Mouse (Mus musculus) naive thymus-derived CD4-positive, alpha-beta T cell, adult 2 months (primary cell): ENCODE data around the gene Myo18b.

Source experiments
- DNase-seq: peaks from one replicate; pipeline ENCODE4 v3.0.0-alpha.2; 2011; ENCODE audit warnings: low read depth

The Myo18b gene

GRCm38 (mm10) chr5:112895674-112896654 lies at the start of gene Myo18b:
Gene Myo18b, minus strand, starts transcription at chr5:112896362.
- no peak for DNase-seq

DNA sequence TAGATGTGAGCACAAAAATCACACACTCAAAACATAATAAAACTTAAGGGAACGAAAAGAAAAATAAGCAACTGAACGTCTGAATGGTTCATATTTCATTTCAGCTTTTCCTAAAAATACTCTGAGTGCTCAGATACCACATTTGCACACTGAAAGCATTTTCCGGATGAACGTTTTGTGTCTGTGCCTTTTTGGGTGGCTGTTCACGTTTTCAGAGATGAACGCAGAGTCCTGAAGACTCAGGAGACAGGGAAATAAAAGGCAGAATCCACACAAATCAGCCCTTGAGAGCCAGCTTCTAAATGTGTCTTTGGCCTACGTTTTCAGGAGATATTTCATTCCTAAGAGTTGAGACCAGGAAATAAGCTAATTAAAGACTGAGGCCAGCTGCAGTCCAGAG lies 49.8 kb upstream of the Myo18b start:
- no peak for DNase-seq

DNA sequence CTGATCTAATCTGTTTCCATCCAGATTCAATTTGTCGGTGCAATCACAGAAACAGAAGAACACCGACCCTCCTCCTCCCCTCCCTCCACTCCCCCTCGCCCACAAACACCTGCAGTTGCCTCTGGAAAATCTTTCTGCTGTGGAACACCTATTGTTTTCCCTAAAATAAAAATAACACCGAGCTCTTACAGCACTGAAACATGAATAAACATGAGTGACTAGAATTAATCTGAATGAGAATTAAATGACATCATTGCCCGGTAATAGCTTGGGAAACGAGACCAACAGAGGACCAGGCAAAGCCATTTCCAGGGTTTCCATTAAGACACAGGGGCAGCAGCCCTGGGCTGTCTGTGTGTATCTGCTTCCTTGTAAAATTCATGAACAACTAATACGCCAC lies 46.1 kb upstream of the Myo18b start:
- no peak for DNase-seq

- DNase-seq = no peak
Measured at GRCm38 (mm10) chr5:112941001-112941400, 44.8 kb upstream of the Myo18b start.

- no peak for DNase-seq
Measured at GRCm38 (mm10) chr5:112936632-112937031, 40.5 kb upstream of the Myo18b start.

DNA sequence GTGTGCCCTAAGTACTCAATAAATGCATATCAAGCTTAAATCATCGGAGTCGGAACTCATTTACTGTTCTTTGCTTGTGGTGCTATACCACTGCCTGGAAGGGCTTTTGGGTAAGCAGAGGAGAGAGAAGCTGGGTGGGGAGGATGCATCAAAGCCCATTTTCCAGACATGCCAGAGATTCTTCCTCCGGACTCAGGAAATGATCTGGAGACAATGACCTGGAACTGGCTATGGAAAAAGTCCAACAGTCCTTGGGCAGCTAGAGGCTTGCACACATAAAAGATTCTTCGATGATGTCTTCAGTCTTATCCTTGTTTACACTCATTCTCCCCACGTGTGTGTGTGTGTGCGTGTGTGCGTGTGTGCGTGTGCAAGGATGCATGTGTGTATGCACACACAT lies 39.3 kb upstream of the Myo18b start:
- no peak for DNase-seq

DNA sequence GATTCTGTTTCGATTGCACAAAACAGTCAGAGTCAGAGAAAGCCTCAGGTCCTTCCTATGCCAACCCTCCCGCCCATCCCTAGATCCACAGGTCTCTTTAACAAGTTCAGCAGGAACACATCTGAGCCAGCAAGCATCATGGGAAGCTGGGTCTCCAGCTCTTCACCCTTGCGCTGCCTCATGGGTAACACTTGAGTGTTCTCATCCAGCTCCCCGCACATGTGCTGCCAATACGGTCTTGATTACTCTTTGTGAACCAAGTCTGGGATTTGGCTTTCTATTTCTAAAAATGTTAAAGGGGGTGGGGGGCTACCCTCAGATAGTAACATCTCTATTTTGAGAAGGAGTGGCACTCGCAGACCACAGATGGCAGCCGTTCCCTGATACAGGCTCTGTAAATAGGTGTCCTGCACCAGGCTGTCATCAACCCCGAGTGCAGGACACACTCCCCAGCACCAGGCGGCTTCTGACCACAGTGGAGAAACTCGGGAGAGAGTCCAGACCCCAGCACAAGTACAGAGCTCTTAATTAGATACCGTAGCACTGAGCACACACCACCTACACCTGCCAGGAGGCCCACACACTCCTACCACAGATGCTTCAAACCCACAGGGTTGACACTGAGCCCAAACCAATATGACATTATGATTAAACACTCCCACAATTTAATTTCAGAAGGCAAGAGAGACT lies 36.9 kb upstream of the Myo18b start:
- no peak for DNase-seq

DNA sequence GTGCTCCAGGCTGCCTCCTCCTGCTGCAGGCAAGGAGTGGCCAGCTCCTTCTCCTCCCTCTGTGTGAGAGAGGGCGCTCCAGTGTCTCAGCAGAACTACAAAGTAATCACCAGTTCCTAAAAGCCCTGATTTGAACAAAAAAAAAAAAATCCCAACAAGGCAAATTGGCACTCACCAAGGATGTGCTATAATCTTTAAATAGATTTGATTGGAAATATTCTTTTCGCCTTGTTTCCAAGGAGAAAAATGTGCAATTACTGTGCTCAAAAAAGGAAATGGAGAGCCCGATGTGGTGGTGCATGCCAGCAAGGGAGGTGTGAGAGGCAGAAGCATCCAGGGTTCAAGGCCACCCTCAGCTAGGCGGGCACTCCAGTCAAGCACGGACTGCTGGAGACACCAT lies 35.7 kb upstream of the Myo18b start:
- no peak for DNase-seq

- DNase-seq = no peak
Measured at GRCm38 (mm10) chr5:112928201-112928881, 32.2 kb upstream of the Myo18b start.

- no peak for DNase-seq
Measured at GRCm38 (mm10) chr5:112925422-112925821, 29.3 kb upstream of the Myo18b start.

- no peak for DNase-seq
Measured at GRCm38 (mm10) chr5:112924806-112925205, 28.6 kb upstream of the Myo18b start.

- DNase-seq = no peak
Measured at GRCm38 (mm10) chr5:112923841-112924240, 27.7 kb upstream of the Myo18b start.

GRCm38 (mm10) chr5:112921914-112922313 lies 25.8 kb upstream of the Myo18b start:
- no peak for DNase-seq

DNA sequence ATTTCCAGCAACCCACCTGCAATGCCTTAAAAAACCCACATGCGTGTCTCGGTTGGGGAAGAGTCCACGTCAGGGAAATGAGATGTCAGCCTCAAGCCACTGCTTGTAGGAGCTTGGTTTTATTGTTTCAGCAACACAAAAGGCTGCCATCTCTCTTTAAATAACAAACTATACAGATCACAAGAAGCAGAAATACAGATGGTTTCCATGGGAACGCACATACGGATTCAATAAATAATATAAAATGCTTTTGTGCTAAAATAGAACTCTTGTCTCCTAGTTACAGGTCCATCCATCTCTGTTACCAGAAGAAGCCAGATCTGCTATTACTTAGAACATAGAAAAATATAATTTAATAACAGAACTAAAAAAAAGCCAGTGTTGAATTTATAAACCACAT lies 14.2 kb upstream of the Myo18b start:
- DNase-seq = no peak

DNA sequence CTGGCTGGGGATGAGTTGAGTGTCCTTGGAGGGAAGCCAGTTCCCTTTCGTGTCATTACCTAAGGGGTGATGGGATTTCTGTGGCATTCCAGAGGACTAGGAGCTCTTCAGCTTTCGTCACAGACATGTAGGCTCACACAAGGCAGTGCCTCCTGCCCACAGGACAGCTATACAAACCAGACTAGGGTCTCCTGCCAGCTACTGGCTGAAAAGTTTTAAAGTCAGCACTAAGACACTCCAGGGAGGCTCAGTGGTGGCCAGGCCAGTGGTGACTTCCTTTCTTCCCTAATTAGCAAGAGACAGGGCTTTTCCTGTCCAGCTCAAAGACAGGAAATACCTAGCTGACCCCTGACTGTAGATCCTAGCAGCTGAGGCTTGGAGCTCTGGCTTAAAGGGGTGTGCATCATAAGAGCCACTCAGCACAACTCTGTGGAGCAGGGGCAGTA lies 12.0 kb upstream of the Myo18b start:
- no peak for DNase-seq

- DNase-seq = no peak
Measured at GRCm38 (mm10) chr5:112907504-112907903, 11.3 kb upstream of the Myo18b start.

- no peak for DNase-seq
Measured at GRCm38 (mm10) chr5:112893462-112894060, 2.6 kb downstream of the Myo18b start.

DNA sequence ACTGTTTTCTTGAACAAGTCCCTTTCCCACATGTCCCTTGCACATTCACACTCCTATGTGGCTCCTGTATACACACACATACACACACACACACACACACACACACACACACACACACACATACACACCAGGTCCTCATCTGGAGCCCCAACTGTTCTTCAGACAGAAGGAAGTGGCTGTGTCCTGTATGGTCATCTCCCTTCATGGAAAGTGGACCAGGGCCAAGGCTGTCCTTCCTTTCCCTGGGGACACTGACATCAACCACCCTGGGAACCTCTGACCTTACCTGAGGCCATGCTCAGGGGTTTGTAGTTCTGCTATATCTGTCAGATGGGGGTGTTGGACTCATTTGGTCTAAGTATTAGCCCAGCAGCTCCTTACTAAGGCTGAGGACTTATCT lies 3.8 kb downstream of the Myo18b start:
- DNase-seq = no peak

DNA sequence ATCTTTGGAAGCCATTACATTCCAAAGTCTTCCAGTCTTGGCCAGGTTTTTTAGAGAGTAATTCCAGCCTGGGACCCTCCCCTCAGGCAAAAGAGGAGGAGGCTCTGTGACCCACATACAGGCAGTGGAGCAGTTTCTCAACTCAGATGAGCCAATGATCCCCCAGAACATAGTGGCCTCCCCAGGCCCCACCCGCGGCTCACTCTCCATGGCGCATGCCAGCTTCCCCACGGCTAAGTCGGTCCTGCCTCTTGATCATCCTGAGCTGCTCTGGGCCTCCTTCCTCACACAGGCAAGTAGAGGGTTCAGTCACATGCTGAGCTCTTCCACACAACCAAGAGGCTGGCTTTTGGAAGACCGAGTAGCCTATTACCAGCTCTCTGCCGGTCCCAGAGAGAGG lies 7.5 kb downstream of the Myo18b start:
- DNase-seq = no peak

GRCm38 (mm10) chr5:112886687-112887491 lies 9.3 kb downstream of the Myo18b start:
- no peak for DNase-seq

DNA sequence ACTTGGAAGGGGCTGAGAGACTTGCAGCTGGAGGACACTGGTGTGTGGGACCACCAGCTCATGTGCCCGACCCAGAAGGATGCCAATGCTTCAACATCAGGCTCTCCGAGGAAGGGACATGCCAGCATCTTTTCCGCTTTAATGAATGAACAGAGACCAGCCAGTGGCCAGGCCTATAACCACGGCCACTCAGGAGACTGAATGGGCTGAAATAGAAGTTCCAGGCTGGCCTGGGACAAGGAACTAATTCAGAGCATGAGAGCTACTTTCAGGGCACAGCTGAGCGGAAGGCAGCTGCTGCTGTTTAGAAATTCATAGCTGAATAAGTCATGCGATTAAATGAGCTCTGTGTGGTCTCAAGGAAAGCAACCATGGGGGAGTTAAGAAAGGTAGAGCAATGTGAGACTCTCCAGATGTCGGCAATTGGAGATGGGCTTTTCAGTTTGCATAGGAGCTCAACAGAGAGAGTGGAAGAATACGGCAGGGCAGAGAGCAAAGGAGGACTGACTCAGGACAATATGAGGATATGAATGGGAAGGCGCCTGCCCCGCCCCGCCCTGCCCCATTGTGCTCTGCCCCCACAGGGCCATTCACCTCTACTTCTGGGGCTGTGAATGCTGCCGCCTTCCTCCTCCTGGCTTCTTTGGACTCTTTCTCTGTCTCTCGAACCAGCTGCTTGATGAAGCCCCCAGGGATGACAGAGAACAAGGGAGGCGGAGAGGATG lies 18.6 kb downstream of the Myo18b start:
- DNase-seq = no peak
